Mouse (Mus musculus) cortical plate, adult 2 months (tissue): ENCODE data around the gene Myrfl.

Experiments
- CTCF ChIP-seq: fragments of 200-500 bp; IDR thresholded peaks from 2 replicates; pipeline ENCODE4 v1.5.1; 2011; ENCODE audit warnings: mild to moderate bottlenecking, control low read depth, low read length; ENCODE audit not compliant: insufficient read depth; ENCODE audit errors: extremely low read depth
- POLR2A ChIP-seq: fragments of 200-500 bp; IDR thresholded peaks from 2 replicates; pipeline ENCODE4 v1.6.1; 2011; ENCODE audit warnings: mild to moderate bottlenecking, low read length, control low read depth; ENCODE audit not compliant: insufficient read depth; ENCODE audit errors: extremely low read depth

DNA sequence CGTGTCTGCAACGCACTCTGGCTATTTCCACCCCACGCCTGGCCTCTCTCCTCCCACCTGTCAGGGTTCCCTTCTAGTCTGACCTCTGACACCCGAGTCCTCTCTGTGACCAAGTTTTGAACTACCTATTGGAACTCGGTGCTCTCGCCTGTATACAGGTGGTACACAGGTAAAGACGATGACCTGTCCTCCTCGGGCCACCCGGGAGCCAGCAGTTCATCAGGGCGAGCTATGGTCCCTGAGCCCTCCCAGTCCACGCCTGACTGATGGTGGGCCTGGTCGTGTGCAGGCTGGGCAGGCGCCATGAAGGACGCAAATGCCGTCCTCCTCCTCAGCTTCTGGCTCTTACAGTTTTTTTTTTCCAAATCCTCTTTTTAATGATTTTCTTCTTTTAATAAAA, 24.7 kb upstream of the Myrfl start:
- TF ChIP-seq POLR2A: no peak
- TF ChIP-seq CTCF: no peak
